Mouse (Mus musculus) C2C12 (cell line): ENCODE data around the gene Fam169b. TPM values are rescaled to one million over a fixed set of nuclear protein-coding genes. Genes with fewer than 3 reads are reported as not detected.

Source experiments
- H3K27me3 ChIP-seq: one replicate; pipeline ENCODE4 v1.6.1; 2011; ENCODE audit not compliant: control insufficient read depth, insufficient read depth, insufficient read length
- H3K36me3 ChIP-seq: one replicate; pipeline ENCODE4 v1.6.1; 2011; ENCODE audit not compliant: control insufficient read depth, insufficient read depth
- H3K4me3 ChIP-seq: one replicate; pipeline ENCODE4 v1.5.1; 2011; ENCODE audit warnings: mild to moderate bottlenecking, control low read depth; ENCODE audit not compliant: poor library complexity, insufficient read depth, severe bottlenecking
- H3K79me2 ChIP-seq: one replicate; pipeline ENCODE4 v1.6.1; 2011; ENCODE audit not compliant: control insufficient read depth, insufficient read depth
- H3K79me3 ChIP-seq: one replicate; pipeline ENCODE4 v1.6.1; 2011; ENCODE audit warnings: low read depth, control low read depth
- H3ac ChIP-seq: one replicate; pipeline ENCODE3; 2011; ENCODE audit warnings: low read depth; ENCODE audit not compliant: control insufficient read depth, insufficient read length
- CEBPB ChIP-seq: IDR thresholded peaks from one replicate; pipeline ENCODE4 v1.6.1; 2011; ENCODE audit warnings: low read depth, mild to moderate bottlenecking, control low read depth, moderate library complexity
- CTCF ChIP-seq: IDR thresholded peaks from one replicate; pipeline ENCODE4 v1.5.1; 2011; ENCODE audit not compliant: control insufficient read depth, insufficient read depth, insufficient read length
- FOSL1 ChIP-seq: IDR thresholded peaks from one replicate; pipeline ENCODE4 v1.8.0; 2011; ENCODE audit warnings: mild to moderate bottlenecking, low read length; ENCODE audit not compliant: poor library complexity, insufficient read depth, severe bottlenecking
- MAX ChIP-seq: IDR thresholded peaks from one replicate; pipeline ENCODE4 v1.6.1; 2011; ENCODE audit warnings: mild to moderate bottlenecking, control low read depth
- MYOD1 ChIP-seq: IDR thresholded peaks from one replicate; pipeline ENCODE4 v1.6.1; 2011; ENCODE audit warnings: low read depth; ENCODE audit not compliant: control insufficient read depth, insufficient read length
- MYOG ChIP-seq: IDR thresholded peaks from one replicate; pipeline ENCODE4 v1.6.1; 2011; ENCODE audit not compliant: control insufficient read depth, insufficient read length; ENCODE audit errors: extremely low read depth
- USF1 ChIP-seq: IDR thresholded peaks from one replicate; pipeline ENCODE4 v1.6.1; 2011; ENCODE audit warnings: low read depth, mild to moderate bottlenecking, control low read depth, moderate library complexity
- polyA plus RNA-seq: library from polyadenylated mRNA; unstranded; fragments of >200 nt; fragmentation: generic; extraction: Trizol; gene quantifications from one replicate; pipeline ENCODE4 v1.2.1, GENCODE M21; 2012; ENCODE audit warnings: missing spikeins

The Fam169b gene
- polyA plus RNA-seq, 1 experiment = 0.06 TPM

DNA sequence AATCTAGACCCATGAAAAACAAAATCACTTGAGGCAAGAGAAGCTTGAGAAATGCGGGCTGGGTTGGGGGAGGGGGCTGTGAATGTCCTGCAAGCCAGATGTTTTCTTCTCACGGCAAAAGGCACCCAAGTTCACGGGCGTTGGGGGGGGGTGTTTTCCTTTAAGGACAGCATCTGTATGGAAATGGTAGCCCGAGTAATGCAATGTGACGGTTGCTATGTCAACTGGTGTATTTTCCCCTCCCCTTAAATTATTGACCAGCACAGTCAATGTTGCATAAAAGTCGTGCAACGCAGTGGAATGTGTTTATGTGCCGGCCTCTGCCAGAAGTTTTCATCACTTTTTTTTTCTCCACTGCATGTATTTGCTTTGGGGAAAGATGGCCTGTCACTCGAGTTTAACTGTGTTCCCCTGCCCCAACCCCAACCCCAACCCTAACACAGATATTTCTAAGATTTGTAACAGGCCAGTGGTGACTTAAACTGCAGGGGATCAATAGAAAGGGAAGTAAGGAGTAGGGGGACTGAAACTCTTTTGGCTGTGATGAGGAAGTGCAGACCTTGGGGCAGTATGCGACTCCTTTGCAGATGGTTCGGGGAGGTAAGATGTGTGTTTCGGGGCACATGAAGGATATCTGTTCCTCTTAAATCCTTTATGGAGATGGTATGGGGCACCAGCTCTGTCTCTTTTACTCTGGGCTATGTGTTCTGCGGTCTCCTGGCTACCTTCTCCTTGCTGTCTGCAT, 39.6 kb downstream of the Fam169b start:
- Histone ChIP-seq H3K79me2 (no peaks in the 10 kb centered on the region), H3K36me3 (no peaks in the 10 kb centered on the region)

DNA sequence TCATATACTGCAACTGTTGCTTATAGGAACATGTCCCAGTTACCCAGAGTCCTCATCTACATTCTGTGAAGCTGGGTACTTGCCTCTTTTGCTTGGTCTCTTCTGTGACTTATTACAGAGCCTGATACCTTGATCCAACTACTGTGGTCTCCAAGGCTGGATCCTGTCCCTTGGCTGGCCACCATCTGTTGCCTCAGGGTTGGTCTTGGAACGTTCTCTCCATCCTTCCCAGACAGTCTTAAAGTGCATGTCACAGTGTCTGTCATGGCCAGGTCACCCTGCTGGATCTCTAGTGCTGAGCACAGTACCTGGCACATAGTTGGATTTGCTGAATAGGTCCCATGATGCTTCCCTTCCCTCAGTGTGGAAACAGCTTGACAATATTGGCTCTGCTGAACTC, 40.6 kb downstream of the Fam169b start:
- no peaks in the 10 kb centered on the region for H3K79me3 ChIP-seq
- H3ac ChIP-seq = no peak overlapping the region
- no peak overlapping the region for H3K4me3 ChIP-seq
- no peaks in the 10 kb centered on the region for H3K79me2 ChIP-seq
- no peaks in the 10 kb centered on the region for H3K36me3 ChIP-seq
- TF ChIP-seq MYOD1 (no peak), USF1 (no peak), CTCF (no peak), MYOG (no peak), CEBPB (no peak), FOSL1 (no peak), MAX (no peak)
- no peaks in the 10 kb centered on the region for H3K27me3 ChIP-seq

More for the DNA sequence above, 39.6 kb downstream of the Fam169b start:
- Histone ChIP-seq H3K4me3 (no peak overlapping the region), H3K79me3 (no peaks in the 10 kb centered on the region), H3ac (no peak overlapping the region), H3K27me3 (no peaks in the 10 kb centered on the region)
- TF ChIP-seq USF1 = no peak
- TF ChIP-seq MYOD1 = no peak
- TF ChIP-seq CTCF = no peak
- no peak for TF ChIP-seq CEBPB

DNA sequence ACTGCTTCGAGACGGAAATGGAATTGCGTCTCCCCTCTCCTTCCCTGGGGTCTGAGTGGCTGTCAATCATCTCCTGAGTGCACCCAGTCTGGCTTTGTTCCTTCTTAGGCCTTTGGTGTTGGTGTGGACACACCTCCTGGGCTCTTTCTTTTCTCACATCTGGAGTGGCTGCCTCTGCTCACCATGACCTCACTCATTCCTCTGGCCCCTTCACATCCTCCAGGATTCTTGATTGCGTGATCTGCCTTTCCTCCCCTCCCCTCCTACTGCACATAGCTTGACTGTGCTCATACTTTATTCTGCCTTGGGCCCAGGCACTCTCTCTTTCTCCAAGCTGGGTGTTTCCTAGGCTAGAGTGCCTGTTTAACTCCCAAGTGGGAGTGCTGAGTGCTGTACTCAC, 41.4 kb downstream of the Fam169b start:
- Histone ChIP-seq H3K36me3 (no peaks in the 10 kb centered on the region), H3ac (no peak overlapping the region), H3K79me2 (no peaks in the 10 kb centered on the region), H3K79me3 (no peaks in the 10 kb centered on the region), H3K4me3 (no peak overlapping the region), H3K27me3 (no peaks in the 10 kb centered on the region)
- TF ChIP-seq CEBPB (no peak), MYOG (no peak), MAX (no peak), FOSL1 (no peak), USF1 (no peak), CTCF (no peak), MYOD1 (no peak)

DNA sequence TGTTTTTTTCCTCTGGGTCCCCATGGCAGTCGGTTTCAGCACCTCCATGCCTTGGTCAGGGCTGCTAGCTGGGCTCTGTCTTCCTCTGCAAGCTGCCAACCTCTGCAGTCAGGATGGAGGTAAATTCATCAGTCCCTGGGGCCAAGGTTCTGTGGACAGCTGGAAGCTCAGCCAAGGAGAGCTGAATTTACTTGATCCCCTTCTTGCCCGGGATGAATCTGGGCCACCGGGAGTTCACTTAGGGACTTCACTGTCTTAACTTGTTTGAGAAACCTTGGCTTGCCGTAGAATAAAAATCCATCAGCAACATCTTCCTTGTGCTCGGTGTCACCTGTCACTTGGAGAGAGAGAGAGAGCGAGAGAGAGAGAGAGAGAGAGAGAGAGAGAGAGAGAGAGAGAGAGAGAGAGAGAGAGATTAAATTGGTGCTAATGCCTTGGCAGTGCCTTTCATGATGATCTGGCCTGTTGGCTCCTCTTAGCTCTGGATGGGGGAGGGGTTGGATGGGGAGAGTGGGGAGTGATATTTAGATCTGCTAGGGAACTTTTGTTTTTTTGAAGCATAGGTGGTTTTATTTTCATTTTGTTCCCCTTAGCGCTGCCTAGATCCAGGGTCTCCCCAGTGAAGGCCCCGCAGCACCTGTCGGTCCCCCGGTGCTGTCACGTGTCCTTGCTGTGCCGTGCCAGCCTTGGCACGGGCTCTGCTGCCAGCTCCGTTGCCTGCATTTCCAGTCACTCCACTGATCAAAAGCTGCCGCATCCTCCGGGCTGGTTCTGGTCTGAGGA, 44.6 kb downstream of the Fam169b start:
- Histone ChIP-seq H3K36me3 (no peaks in the 10 kb centered on the region), H3K79me3 (no peaks in the 10 kb centered on the region), H3K27me3 (no peaks in the 10 kb centered on the region), H3ac (no peak overlapping the region), H3K79me2 (no peaks in the 10 kb centered on the region), H3K4me3 (no peak overlapping the region)
- no peak for TF ChIP-seq FOSL1
- TF ChIP-seq MYOG = no peak
- no peak for TF ChIP-seq USF1
- TF ChIP-seq CTCF = no peak
- no peak for TF ChIP-seq MAX
- no peak for TF ChIP-seq MYOD1
- no peak for TF ChIP-seq CEBPB

DNA sequence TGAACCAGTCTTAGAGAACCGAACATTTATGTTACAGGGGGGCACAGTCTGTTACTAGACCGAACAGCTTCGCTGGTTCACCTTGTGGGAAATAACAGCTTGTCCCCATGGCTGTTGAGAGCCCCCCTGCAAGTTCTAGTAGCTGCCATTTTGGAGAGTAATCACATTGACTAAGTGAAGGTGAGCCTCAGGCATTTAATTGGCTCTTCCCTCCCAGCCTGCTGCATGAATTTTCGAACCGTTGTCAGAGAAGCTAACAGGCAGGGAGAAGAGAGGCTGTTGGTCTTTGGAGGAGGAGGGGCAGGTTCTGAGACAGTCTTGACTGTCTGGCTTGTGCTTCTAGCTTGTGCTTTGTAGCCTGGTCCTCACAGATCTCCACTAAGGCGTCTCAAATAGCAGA, 45.3 kb downstream of the Fam169b start:
- H3K79me3 ChIP-seq = no peaks in the 10 kb centered on the region
- H3K4me3 ChIP-seq = no peak overlapping the region
- TF ChIP-seq MAX (no peak), FOSL1 (no peak)
- no peak overlapping the region for H3ac ChIP-seq
- H3K27me3 ChIP-seq = no peaks in the 10 kb centered on the region
- H3K79me2 ChIP-seq = no peaks in the 10 kb centered on the region
- no peaks in the 10 kb centered on the region for H3K36me3 ChIP-seq
